Mouse (Mus musculus) frontal cortex, postnatal 36 days (tissue): ENCODE data around the gene Arhgap25.

Experiments
- DNase-seq, 2 experiments: peaks; one replicate each; pipeline ENCODE4 v3.0.0; 2022; ENCODE audit warnings: low spot score in 2 of 2

The Arhgap25 gene

DNA sequence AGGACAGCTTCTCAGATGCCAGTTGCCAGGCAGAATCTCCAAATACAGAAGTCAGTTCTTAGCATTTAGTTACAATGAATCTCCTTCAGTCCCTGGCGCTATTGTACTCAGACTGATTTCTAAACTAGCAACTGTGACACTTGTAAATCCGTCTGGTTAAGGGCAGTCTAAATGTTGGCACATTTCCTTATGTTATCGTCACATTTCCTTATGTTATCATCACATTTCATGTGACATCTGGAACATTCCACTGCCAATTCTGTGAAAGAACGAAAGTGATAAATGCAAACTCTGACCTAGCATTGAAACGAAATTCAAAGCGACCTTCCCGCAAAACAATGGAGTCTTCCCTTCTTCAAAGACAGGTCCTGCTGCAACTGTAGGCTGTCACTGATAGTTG lies 87.8 kb downstream of the Arhgap25 start:
- DNase-seq = no peak

DNA sequence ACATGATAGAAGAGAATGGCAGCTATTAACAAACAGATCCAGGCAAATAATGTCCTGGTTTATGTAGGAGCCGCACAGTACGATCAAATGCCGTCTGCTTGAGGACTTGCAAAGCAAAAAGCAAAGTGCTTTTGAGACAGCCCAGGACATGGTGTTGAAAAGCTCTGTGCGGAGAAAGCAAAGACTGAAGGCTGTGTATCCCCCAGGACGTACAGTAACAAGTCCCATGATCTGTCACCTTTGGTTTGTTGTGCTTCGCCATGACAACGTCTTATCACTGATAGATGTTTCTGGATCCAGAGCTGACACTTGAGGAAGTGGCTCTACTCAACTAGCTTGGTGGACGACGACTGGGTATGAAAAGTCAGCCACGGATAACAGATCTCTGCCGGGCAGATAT lies 89.8 kb downstream of the Arhgap25 start:
- no peak for DNase-seq

DNA sequence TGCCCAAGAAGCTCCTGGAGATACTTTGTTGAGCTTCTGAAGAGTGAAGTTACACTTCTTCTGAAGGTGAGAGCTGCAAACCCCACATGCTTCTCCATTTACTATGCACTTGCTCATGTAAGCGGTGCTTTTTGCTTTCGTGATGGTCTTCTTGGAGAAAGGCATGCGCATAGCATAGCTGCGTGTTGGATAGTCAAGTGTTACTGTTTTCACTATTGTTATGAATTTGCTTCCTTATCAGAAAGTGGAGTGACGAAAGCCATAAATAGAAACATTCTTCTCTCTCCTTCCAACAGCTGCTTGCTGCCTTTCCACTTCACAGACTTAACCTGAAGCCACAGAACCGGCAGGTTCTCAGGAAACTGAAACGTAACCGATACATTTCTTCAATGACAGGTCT lies 96.3 kb downstream of the Arhgap25 start:
- DNase-seq = no peak

DNA sequence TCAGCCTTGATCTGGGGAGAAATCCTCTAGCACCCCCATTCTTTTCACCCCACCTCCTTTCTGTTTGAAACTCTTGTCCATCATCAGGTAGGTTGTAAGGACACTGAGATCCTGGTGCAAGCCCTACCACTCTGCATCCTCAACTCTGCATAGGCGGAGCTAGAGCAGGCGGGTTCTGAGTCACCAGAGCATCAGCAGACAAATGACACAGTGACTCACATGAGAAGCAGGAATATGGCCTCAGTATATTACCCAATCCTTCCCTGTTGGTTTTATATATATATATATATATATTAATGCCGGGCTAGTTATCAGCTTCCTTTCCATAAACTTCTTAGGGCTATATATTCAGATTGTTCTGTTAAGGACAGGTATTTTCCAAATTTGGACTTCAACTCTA lies 97.3 kb downstream of the Arhgap25 start:
- DNase-seq = no peak

DNA sequence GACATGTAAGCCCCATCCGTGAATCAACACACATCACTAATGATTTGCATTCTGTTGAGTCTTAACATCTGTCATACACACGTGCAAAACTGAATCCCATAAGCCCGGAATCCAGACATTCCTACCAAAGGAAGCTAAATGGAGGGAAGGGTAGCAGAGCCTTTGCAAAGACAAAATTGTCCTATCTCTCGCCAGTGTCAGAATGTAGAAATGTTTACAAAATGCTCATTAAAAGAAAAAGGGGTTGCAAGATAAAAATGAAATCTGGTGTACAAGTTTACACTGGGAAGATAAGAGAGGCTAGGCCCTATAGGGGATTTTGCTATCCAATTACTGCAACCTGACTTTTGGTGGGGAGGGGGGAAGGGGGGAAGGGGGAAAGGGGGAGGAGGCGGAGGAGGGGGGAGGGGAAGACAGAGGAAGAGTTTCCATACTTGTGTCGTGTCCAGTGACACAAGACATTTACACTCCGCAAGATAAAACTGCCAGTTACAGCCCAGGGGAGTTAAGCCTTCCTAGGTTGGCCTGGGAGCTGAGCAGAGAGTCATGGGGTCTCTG lies 104.5 kb downstream of the Arhgap25 start, which contains the start of gene Bmp10:
TSS of gene Bmp10 (plus strand) at position 508 of the 558 bp plus-strand sequence.
- no peak for DNase-seq

DNA sequence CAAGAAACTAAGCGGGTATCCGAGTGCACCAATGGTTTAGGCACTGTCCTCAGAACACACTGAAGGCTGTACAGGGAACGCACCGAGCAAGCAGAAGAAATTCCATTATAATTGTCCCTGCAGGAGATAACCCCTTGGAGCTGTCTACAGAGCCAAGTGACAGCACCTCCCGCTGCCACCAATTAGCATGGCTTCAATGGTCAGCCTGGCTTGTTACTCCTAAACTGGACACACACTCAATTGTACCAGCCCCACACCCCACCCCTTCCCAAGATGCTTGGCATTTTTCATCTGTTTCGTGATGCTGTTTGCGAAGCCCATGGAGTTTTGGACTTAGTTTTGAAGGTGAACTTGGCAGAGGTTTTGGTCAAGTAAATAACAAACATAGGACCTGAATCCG lies 105.4 kb downstream of the Arhgap25 start:
- DNase-seq = no peak

DNA sequence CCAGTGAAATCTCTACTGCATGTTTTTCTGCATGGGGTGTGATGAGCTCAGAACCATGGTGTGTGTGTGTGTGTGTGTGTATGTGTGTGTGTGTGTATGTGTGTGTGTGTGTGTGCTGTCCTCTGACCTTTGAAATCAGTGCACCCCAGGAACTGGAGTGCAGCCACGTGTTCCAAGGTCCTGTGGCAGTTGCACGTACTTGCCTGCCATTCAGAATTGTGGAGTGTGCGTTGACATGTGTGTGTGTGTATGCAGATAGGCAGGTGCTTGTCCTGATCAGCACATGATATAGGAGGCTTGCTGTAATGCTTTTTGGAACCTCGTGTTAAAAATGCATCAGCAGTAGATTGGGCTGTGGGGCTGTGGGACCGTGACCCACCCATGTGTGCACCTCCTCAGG lies 106.1 kb downstream of the Arhgap25 start:
- no peak for DNase-seq

DNA sequence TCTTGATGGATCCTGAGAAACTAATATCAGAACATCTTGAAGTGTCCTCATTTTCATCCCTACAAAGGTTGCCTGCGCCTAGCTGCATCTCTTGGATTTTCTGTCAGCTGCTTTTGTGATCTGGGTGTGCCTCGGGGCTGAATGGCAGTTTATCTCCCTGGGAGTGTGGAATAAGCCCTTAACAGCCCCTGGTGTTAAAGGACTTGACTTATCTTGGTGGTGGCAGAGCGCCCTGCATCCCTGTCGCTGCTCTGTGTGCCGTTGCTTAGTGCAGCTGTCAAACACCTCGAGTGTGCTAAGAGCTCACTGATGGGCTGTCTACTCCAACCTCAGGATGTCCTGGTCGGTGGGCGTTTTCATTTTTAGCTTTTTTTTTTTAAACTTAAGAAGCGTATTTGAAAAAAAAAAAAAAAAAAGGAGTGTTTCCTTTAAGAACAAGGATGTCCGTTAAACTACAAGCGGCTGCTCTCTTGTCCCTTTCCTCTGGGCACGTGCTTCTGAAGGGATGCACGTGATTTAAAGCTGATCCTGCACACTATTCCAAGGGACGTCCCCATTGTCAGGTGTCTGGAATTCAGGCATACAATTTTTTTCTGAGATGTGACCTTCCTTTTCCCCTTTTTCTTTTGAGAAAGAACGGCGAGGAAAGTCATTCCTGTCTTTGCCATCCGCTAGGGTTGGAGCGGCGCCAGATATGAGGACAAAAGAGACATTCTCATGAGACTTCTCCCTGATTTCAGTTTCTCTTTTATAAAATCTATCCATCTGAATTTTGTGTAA lies 108.8 kb downstream of the Arhgap25 start:
- DNase-seq = no peak

DNA sequence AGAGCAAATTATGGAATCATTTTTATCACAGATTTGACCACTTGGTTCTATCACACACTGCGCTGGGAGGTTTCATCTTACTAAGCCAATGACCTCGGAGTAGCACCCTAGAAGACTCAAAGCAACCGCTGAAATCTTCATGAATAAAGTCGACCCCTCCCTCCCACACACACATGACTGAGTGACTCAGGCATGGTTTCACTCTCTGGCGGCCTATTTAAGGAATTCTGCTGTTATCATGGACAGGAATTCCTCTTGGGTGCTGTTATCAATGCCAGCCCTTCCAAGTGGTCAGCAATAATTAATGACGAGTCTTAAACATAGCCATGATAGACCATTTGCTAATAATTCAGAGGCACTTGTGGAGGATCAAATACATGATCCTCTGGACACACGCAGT lies 110.8 kb downstream of the Arhgap25 start:
- DNase-seq = no peak

DNA sequence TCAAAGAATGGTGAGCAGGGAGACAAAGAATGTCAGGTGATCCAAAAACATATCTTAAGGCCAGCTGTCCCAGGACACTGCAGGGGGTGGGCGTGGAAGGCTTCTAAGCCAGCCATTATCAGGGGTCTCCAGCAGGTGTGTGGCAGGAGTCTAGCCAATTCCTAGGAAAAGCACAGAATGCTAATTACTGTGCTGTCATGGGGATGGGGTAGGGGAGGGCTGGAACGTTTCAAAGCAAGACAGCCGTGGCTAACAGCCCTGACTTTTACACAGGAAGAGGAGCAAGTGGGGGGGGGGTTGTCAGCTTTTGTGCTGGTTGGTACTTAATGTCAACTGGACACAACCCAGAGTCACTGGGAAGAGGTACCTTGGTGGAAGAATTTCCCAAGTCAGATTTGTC lies 121.0 kb downstream of the Arhgap25 start:
- DNase-seq = no peak
